Mouse (Mus musculus) lung, postnatal 36 days (tissue): Measurements from ENCODE around the gene Ptprr.

Source experiments
- DNase-seq: peaks from one replicate; pipeline ENCODE4 v3.0.0; 2022; ENCODE audit warnings: mixed read lengths

Gene Ptprr

DNA sequence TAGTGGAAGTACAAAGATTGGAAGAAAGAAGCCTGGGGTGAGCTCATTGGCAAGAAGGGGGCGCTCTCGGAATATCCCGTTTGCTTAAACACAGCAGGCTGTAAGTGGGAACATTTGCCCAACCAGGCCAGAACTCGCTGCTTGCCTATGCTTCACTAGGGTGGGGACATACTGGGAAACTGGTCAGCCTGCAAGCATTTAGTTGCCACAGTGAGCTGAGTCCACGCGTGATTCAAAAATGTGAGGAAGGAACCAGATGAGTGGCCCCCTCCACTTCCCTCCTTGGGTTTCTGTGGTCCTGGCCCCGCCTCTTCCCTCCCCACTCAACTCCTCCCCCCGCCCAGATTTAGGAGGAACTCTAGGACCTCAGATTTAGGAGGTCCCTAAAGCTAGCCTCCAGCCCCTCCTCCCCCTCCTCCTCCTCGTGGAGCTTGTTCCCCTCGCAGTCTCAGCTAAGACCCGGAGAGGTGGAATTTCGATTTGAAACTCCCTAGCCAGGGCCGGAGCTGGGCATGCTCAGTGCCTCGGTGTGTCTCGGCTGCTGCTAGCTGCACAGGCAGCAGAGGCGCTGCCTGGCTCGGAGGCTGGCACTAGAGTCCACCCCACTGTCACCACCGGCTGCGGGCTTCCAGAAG is at the start of gene Ptprr:
Gene Ptprr (plus strand): TSS at position 369 of the 635 bp plus-strand sequence.
- peak; percentile 42 for DNase-seq

DNA sequence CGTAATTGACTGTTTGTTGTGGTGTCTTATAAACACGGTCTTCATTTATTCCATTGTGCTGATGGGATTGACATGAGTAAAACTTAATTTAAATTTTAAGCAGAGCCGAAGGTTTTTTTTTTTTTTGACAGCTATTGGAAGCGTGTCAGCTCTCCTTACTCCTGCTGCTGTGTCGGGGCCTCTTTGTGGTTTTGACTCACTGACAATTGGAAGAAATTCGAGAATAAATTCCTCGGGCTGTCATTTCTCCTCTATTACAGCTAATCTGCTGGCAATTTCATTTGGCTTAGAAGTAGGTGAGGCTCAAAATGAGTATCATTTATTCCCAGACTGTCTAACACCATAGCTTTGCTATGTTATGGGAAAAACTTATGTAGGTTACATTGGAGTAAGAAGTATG is 41.7 kb upstream of the Ptprr start:
- DNase-seq, result no peak

DNA sequence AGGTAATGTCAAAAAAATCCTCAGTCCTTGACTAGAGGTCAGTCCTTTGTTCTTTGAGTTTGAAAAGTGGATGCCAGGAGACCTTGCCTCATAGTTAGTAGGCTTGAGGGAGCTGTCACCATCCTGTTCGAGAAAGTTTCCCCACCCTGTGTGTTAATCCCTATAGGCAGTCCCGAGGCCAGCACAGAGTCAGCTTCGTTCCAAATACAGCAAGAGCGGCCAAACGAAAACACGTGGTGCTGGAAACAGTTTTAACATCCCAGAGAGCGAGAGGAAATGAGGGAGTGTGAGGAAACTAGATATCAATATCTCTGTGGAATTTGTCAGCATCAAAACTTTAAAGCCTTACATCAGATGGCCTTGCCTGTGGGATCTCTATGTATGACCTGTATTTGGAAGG is 39.0 kb upstream of the Ptprr start:
- peak; percentile 6 for DNase-seq

DNA sequence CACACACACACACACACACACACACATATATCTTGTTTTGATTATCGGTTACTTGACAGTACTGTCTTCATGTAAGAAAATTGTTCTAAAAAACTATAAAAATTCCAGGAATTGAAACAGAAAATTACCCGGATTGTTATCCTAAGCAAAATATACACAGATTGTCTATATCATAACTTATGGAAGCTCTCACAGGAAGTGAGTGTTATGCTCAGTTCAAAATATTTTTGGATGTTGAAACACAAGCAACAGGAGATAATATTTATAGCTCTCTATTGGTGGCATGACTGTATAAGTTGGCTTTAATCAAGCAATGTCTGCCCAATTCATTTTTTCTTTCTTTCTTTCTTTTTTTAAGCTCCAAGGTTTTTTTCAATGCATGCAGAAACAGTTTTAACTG is 38.0 kb upstream of the Ptprr start:
- no peak for DNase-seq

DNA sequence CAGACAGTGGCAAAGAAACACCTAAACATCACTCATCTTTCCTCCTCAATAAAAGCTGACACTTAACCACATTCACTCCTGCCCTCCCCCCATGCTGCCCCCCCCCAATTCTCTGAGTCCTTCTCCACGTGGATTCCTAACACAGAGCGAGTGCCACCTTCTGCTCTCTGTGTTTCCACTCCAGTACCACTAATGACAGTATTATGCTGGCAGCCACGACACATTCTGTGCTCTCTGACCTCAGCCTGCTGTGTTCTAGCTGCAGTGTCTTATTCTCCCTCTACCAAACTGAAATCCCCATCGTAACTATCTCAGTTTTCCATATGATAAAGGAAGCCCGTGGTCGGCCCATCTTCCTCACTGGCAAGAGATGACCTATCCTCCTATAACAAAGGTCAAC is 33.7 kb upstream of the Ptprr start:
- no peak for DNase-seq

DNA sequence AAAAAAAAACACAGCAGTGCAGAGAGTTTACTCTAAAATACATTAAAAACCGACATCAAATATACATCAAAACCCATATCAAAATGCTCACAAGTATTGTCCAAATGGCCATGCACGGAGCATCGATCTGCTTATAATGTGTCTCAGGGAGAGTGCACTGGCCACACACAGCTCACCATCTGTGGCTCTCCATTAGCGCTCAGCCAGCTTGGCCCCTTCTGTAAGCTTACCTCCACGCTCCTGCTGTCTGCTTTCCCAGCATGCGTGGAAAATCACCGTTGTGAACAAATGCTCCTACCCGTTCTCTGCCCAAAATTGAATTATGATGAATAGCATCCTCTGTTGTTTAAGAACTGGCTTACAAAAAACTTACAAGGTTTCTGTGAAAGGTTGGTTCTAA is 16.2 kb upstream of the Ptprr start:
- DNase-seq, result no peak

DNA sequence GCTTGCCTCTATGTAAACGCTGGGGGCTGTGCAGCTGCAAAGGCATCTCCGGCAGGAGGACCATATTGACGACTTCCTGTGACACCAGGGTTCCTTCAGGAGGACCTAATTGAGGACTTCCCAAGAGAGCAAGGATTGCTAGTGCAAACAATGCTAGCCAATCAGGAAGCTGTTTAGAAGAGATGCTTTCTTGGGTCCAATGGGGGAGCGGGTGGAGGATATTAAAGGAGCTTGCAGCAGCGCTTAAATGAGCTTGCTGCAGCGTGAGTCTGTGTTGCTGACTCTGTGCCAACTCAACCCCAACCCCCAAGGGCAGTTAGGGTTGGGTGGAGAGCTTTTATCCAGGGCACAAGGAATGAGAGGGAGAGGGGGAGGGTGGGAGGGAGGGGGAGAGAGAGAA is 11.3 kb upstream of the Ptprr start:
- no peak for DNase-seq

DNA sequence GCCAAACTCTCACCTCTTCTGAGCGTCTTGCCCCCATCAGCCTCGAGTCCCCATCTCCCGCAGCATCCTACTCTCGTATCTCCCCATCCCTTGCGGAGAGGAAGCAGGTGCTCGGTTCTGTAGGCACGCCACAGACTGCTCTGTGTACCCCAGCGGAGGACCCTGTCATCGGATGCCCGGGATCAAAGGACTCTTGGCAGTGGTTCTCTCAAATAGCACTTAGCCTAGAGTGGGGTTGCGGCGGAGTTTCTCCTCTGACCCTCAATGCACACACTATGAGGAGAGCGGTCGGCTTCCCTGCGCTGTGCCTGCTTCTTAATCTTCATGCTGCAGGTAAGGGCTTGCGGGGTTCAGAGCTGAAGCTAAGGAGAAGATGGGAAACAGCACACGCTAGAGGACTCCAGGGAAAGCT is 473 bp downstream of the Ptprr start:
- peak; percentile 0 for DNase-seq

DNA sequence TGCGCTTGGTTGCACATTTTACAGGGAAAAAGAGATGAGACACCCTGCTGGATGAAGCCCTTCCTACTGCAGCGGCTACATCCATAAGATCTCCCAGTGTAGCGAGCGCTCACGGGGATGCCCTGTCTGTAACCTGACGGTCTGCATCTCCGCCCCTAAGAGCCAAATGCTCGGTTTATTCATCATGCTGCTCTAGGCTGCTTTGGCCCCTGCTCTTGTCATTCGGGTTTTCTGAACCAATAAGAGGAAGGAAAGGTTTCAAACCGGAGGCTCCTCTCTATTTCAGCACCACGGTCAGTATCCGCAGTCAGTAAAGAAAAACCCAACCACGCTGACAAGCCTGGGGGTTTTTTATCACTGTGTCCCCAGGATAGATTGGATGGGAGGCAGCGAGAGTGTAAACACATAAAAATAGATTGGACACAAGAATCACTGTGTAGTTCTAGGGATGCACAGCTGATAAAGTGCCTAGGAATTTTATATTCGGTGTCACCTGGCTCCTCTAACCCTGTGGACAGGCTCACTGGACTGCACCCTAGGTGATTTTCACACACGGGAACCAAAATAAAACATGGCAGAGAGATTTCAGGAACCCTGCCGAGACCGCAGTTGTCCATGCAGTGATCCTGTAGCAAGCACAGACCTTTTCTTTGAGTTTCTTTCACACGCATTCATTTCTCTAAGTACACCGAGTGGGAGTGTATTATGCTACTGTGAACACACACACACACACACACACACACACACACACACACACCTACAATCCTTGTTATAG is 1.3 kb downstream of the Ptprr start:
- DNase-seq, result no peak

DNA sequence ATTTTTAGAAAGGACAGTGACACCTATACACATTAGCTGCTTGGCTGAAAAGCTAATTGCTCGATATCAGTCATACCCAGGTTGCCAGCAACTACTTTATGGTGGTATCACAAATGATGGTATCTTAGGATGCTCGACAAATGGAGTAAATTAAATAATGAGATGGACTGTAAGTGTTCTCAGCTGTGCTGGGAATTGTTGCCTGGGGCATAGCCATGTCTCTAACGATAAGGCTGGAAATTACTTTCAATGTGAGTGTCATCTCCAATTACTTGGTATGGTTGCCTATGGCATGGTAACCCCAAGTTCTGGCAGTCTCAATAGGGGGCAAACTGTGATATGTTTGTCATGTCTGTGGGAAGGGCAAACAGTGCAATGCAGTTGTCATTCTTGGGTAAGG is 3.1 kb downstream of the Ptprr start:
- DNase-seq, result no peak

DNA sequence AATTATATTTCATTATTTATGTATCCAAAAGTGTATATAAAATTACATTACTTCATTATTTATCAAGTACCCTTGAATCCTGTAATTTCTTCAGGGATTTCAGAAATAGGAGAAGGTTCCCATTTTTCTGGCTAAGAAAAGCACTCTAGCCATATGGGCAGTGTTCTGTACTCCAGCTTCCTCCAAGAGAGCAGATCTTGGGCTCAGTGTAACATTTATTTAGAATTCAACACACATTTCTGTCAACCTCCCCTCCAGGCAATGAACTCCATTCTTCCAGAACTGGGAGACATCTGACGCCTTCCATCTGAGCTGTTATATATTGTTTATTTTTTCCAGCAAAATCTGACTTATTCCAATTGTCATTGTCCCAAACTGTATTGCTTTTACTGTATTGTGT is 20.1 kb downstream of the Ptprr start:
- no peak for DNase-seq

DNA sequence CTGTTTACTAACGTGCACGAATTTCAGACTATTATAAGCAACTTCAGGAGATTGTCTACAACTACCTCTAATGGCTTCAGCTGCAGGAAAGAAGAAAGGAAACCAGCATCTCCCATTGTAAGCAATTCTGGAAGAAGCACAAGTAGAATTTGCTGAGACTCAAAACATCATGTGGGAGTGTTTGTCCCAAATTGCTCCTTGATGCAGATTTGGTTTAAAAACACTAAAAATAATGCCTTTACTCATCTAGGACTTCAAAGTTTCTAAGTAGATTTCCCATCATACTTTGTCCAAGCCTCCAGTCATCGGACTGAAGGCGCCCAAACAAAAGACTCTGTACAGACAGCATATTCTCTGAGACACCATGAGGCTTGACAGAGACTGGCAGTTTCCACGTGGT is 57.9 kb downstream of the Ptprr start:
- DNase-seq, result no peak

DNA sequence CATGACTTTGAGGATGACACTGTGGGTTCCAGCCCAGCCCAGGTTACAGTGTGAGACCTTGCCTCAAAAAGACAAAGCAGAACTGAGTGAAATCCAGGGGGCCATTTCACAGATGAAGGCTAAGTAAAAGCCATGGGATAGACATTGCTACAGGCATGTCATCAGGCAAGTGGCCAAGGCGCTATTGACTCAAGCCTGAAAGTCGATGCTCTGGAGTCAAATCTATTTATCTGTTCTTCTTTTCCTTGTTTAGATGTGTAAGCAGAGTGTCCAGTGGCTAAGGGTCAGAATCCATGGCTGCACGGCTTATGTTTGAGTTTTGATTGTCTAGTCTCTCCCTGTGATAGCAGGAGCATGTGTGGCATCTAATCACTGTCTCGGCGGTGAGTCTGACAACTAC is 60.6 kb downstream of the Ptprr start:
- DNase-seq, result no peak

DNA sequence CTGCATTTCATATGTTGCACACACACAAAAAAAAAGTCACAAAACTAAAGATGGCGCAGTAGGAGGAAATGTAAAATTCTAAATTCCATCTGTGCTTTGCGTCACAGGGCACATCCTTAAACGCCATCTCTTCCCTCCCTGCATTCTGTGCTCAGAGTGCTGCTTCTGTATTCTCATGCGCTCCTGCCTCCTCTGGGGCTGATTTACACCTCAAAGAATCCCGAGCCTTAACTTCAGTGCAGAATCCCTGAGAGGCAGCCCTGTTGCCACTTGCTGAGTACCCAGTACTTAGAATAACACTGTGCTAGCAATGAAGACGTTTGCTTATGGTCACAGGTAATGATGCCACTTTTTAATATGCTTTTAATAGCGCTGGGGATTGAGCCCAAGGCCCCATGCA is 61.4 kb downstream of the Ptprr start:
- no peak for DNase-seq

DNA sequence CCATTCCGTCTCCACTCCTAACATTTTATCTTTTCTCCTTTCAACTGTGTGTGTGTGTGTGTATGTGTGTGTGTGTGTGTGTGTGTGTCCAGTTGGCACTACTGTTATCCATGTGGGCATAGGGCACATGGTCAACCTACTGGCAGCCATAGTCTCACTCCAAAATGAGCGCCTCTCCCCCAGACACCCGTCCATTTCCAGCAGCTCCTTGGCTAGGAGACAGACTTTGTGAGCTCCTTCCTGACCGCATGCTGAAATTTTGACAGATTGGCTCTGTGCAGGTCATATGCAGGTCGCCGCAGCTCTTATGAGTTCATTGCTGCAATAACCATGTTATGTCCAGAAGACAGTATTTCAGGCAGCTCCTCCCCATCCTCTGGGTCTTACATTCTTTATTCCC is 62.8 kb downstream of the Ptprr start:
- no peak for DNase-seq

DNA sequence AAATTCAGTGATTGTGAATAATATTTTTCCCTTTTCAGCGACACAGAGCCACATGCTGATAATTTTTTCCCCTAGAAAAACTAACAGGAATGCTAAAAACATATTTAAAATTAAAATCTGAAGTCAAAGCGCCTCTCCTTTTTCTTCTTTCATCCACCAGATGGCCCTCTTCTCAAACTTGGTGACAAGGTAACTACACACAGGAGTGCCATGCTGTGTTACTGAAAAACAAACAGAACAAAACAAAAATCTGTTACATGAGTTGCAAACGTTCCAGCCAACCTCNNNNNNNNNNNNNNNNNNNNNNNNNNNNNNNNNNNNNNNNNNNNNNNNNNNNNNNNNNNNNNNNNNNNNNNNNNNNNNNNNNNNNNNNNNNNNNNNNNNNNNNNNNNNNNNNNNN is 66.0 kb downstream of the Ptprr start:
- peak; percentile 3 for DNase-seq

DNA sequence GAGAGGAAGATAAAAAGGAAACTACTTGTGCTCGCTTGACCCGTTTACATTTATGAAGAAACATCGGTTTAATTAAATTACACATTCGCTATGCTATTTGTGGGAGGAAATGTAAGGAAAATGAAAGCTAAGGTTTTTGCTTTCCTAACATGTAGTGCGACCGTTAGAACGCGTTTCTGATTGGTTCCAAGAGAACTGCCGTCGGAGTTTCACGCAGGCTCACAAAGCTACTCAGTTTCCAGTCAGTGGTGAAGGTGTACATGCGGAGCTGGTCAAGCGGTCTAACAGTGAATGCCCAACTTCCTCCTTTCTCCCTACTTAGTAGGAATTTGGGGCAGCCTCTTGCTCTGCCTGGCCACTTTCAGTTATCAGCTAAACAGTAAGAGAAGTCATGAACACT is 78.5 kb downstream of the Ptprr start:
- DNase-seq, result no peak

DNA sequence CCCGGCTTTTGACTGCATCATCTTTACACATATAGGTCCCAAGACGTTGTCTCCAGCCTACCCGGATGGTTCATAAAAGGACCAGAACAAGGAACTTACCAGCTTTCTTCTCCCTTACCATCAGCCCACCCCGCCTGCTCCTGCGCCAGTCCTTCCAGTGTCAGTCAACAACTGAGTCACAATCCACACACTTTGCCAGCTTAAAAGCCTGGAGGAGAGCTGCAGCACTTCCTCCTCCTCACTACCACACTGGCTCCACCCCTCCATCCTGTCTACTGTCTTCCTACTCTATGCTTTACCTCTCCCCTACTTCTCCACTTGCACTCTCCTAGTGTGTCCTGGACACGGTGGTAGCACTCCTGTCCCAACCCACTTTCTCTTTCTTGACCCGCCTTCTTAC is 80.5 kb downstream of the Ptprr start:
- no peak for DNase-seq

DNA sequence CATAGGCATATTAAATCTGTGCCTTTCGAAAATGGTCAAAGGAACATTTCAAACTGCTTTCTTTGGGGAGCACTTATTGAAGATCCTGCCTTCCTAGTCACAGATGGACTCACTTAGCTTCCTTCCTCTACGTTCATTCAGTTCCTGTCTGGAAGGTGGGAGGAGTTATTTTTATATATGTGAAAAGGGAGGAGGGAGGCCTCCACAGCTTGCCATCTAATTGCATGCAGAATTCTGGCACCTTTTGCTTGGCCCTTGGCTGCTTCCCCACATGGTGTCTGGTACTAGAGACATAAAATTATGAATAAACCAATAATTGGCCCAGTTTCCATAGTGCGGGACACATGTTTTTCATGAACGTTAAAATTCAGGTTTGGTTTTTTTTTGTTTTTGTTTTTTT is 90.2 kb downstream of the Ptprr start:
- no peak for DNase-seq

DNA sequence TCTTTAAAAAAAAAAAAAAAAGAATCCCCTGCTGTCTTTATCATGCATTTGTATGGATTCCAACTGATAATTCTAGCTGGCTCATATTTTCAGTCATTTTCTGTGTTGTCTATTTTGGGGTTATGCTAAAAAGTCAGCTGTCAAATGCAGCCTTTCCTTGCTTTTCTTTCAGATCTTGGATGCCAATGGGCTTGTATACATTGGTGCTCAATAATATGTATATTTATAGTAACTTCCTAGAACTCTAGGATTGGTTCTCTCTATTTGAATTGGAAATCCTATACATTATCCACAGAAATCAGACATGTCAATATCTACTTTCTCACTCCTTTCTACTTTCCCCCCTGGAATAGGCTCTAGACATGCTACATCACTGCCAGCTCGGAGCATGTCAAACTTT is 90.7 kb downstream of the Ptprr start:
- no peak for DNase-seq

DNA sequence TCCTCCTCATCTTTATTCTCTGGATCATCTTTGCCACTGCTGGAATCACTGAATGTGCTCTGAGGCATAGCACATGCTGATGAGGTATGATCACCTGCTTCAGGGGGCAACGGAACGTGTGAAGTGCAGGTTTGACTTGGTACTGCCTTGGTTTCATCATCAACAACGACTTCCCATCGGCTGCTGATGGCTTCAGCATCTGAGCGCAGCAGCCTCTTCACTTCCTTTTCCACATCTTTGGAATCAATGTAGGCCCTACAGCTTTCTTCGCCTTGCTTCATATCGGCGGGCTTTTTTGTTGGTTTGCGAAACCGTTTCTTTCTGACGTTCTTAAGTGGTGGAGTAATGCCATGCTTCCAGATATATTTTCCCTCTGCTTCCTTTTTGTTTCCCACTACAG is 94.9 kb downstream of the Ptprr start:
- no peak for DNase-seq

DNA sequence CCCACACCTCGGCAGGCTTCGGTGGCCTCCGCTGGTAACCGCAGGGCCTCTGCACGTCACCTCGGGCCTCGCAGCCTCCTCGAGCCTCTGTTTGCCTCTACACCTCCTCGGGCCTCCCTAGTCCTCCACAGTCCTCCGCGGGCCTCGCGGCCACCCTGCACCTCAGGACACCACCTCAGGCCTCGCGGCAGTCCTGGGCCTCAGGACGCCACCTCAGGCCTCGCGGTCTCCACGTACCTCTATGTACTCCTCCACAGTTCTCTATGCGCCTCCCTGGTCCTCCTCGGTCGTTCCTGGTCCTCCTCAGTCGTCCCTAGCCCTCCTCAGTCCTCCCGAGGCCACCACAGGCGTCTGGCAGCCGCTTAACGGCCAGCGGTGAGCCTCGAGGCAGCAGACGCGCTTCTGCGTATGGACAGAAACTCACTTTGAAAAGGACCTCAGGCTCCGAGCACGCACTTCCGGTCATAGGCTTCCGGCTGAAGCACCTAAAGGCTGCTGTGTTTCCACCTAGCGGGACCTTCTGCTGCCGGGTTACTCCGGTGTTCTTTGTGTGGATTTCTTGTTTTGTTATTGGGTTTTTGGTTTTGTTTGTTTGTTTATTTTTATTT is 96.0 kb downstream of the Ptprr start, which contains the start of gene 4933416C03Rik:
Gene 4933416C03Rik (minus strand): TSS at position 51 of the 608 bp plus-strand sequence.
- DNase-seq, result no peak

DNA sequence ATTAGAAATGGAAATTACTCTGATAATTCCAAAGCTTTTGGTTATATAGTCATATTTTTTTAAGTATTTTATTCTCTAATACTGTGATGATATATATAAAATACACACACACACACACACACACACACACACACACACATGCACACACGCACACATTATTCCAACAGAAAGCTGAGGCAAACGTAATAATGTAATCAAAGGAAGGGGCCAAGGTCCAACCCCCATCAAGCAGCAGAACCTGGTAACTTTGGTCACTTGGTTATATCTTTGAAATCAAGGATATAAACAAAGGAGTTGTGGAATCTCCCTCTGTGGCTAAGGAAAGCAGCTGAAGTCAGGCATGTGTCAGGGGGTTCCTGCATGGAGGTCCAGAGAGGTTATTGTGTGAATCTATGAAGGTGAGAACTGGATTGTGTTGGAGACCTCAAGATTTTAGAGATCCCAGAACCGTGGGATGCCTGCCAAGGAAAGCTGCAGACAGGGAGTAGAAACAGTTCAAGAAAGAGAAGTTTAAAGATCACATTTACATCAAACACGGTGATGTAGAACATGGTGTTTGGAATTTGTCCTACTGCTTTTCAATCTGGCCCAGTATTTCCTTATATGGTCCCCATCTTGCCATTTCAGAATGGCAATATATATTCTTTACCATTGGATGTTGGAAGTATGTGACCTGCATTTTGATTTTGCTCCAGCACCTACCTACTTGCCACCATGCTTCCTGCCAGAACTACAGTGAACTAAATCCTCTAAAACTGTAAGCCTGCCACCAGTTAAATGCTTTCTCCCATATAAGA is 98.1 kb downstream of the Ptprr start:
- DNase-seq, result no peak

DNA sequence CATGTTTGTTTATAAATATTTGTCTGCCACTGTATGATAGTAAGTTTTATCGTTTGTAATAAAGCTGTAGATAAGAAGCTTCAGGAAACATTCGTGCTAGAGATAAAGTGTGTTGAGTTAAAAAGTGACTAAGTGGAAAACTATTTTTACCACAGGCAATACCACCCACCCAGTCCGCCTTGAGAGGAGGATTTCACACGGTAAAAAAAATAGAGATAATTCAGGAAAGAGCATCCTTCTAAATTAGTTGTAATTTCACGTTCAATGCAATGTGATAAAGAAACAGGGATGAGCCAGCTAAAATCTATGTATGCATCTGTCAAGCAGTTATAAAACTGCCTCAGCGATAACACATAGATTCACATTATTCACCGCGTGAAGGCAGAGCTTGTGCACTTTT is 99.0 kb downstream of the Ptprr start:
- DNase-seq, result no peak
